13 mouse cellular contexts compared by ENCODE assay signal in the genomic region with DNA sequence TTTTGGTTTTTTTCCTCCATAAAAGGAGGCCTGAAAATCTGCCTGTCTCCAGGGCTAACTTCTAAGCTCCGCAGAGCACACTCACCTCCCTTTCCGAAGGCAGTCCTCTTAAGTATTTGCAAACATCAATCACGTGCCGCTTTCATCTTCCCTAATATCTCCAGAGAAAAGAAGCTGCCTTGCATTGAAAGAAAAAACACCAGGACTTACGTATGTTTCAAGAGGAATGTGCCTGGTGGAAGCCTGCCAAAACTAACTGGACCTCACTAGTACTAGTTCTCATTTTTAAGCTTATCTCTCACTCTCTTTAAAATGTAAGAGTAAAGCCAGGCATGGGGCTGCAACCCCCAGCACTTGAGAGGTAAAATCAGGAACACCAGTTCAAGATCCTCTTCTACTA. TPM values are rescaled to one million over a fixed set of nuclear protein-coding genes. Genes with fewer than 3 reads are reported as not detected.
A peak's percentile ranks its signal among the peaks of the same experiment; 100 is the strongest.
DNase-seq lines count a peak whose midpoint lies in the region; ATAC-seq and TF ChIP-seq lines count a peak whose summit lies in the region.
"Had no signal": no experiment of that assay in that cellular context is flagged by ENCODE, and none has a peak within 500 bp of the region (broad histone marks: within the 10 kb centered on the region; RNA-seq: fewer than 3 reads in every experiment).

No protein-coding gene starts in this region.

- peaks cover 2% of the 10 kb centered on the region; the same call in 1 of the 2 replicates for H3K9me3 ChIP-seq in heart, embryonic 14.5 days (ENCODE audit: control insufficient read depth, low read length)
- no peaks in the 10 kb centered on the region; the same call in 1 of the 2 replicates for H3K9me3 ChIP-seq in lung, embryonic 15.5 days
- no peaks in the 10 kb centered on the region for H3K9me3 ChIP-seq in heart, postnatal 0 days (replicated peaks; ENCODE audit: control insufficient read depth, low read length)
- H3K9me3 ChIP-seq in stomach, embryonic 15.5 days, result no peaks in the 10 kb centered on the region
- H3K9me3 ChIP-seq: limb, embryonic 12.5 days had no signal

- no peaks in the 10 kb centered on the region for H3K27me3 ChIP-seq in heart, embryonic 14.5 days (ENCODE audit: control insufficient read depth, insufficient read depth, low read length)
- H3K27me3 ChIP-seq in lung, embryonic 15.5 days, result no peaks in the 10 kb centered on the region
- no peaks in the 10 kb centered on the region for H3K27me3 ChIP-seq in heart, postnatal 0 days (ENCODE audit: control insufficient read depth, insufficient read depth, low read length)
- H3K27me3 ChIP-seq in stomach, embryonic 15.5 days (replicated peaks), result no peaks in the 10 kb centered on the region
- H3K27me3 ChIP-seq: limb, embryonic 12.5 days had no signal

- no peak overlapping the region for H3K4me2 ChIP-seq in heart, embryonic 14.5 days (ENCODE audit: low read length)
- H3K4me2 ChIP-seq in lung, embryonic 15.5 days, result no peak overlapping the region
- no peak overlapping the region for H3K4me2 ChIP-seq in heart, postnatal 0 days (ENCODE audit: low read depth, low read length)
- no peak overlapping the region for H3K4me2 ChIP-seq in stomach, embryonic 15.5 days
- H3K4me2 ChIP-seq: limb, embryonic 12.5 days; midbrain, embryonic 11.5 days had no signal

- no peak for TF ChIP-seq CTCF in heart, postnatal 0 days (IDR thresholded peaks at IDR 0.05; ENCODE audit: low read depth)

- no peak for DNase-seq in heart, postnatal 14 days
- DNase-seq in lung, adult 18-20 months, result no peak
- peak; percentile 36 for DNase-seq in heart, postnatal 0 days (ENCODE audit: low spot score)
- DNase-seq: cerebellum, adult 11 months; forebrain, postnatal 0 days; right cerebral cortex, postnatal 25 days had no signal

- TF ChIP-seq EP300 in heart, postnatal 0 days (IDR thresholded peaks at IDR 0.05; ENCODE audit: low read depth), result no peak

- H3K36me3 ChIP-seq in heart, embryonic 14.5 days (ENCODE audit: control insufficient read depth, insufficient read depth, low read length), result no peaks in the 10 kb centered on the region
- H3K36me3 ChIP-seq in lung, embryonic 15.5 days, result no peaks in the 10 kb centered on the region
- H3K36me3 ChIP-seq in heart, postnatal 0 days (replicated peaks; ENCODE audit: control insufficient read depth, insufficient read depth, low read length), result no peaks in the 10 kb centered on the region
- no peaks in the 10 kb centered on the region for H3K36me3 ChIP-seq in stomach, embryonic 15.5 days
- H3K36me3 ChIP-seq: hindbrain, embryonic 10.5 days; limb, embryonic 12.5 days had no signal

- intact Hi-C loops in heart, postnatal 14 days (cut with DNase I), result no loop called here

- no peak overlapping the region for H3K9ac ChIP-seq in heart, embryonic 14.5 days (ENCODE audit: low read length)
- no peak overlapping the region for H3K9ac ChIP-seq in lung, embryonic 15.5 days
- no peak overlapping the region for H3K9ac ChIP-seq in heart, postnatal 0 days (replicated peaks; ENCODE audit: low read depth, low read length)
- no peak overlapping the region for H3K9ac ChIP-seq in stomach, embryonic 15.5 days
- H3K9ac ChIP-seq: forebrain, postnatal 0 days; limb, embryonic 12.5 days had no signal

- no peak for ATAC-seq in heart, embryonic 14.5 days (ENCODE audit: insufficient number of reproducible peaks, insufficient read depth, low FRiP score, low read depth)
- peak; percentile 68 for ATAC-seq in lung, embryonic 15.5 days (ENCODE audit: borderline replicate concordance, extremely low read depth, low FRiP score, low TSS enrichment)
- no peak for ATAC-seq in heart, postnatal 0 days (ENCODE audit: insufficient read depth, low read depth)
- ATAC-seq in stomach, embryonic 15.5 days (ENCODE audit: insufficient read depth, low FRiP score, low read depth), result peak; percentile 63; the same call in 1 of the 2 replicates
- ATAC-seq in granulocyte monocyte progenitor cell, adult 5-6 weeks (replicated peaks; ENCODE audit: poor library complexity, severe bottlenecking), result no peak
- ATAC-seq: forebrain, postnatal 0 days had no signal

- peak overlapping the region; percentile 59 to 70 for H3K27ac ChIP-seq in heart, embryonic 14.5 days (replicated peaks in 1 of 2; ENCODE audit: control insufficient read depth in 1 of 2, insufficient read depth in 1 of 2, low read depth in 2 of 2, low read length in 2 of 2)
- peak overlapping the region; percentile 74 for H3K27ac ChIP-seq in lung, embryonic 15.5 days
- H3K27ac ChIP-seq in heart, postnatal 0 days (ENCODE audit: low read depth), result peak overlapping the region; percentile 44
- peak overlapping the region; percentile 60 for H3K27ac ChIP-seq in stomach, embryonic 15.5 days
- H3K27ac ChIP-seq: hindbrain, embryonic 10.5 days; limb, embryonic 12.5 days had no signal

- H3K4me3 ChIP-seq in heart, embryonic 14.5 days (ENCODE audit: control insufficient read depth in 1 of 2, insufficient read depth in 1 of 2, low read depth in 1 of 2, low read length in 2 of 2), result no peak overlapping the region
- H3K4me3 ChIP-seq in lung, embryonic 15.5 days, result no peak overlapping the region
- H3K4me3 ChIP-seq in heart, postnatal 0 days (ENCODE audit: low read depth, low read length), result no peak overlapping the region
- no peak overlapping the region for H3K4me3 ChIP-seq in stomach, embryonic 15.5 days (replicated peaks)
- H3K4me3 ChIP-seq: hindbrain, embryonic 10.5 days; limb, embryonic 12.5 days had no signal

- WGBS in heart, embryonic 14.5 days, result 17% methylated on average over 5 of the region's 5 CpGs
- 9% methylated on average over 5 of the region's 5 CpGs for WGBS in lung, embryonic 15.5 days
- WGBS in heart, postnatal 0 days, result 27% methylated on average over 5 of the region's 5 CpGs
- 16% methylated on average over 5 of the region's 5 CpGs for WGBS in stomach, embryonic 15.5 days

- H3K4me1 ChIP-seq in heart, embryonic 14.5 days (ENCODE audit: control insufficient read depth in 2 of 2, insufficient read depth in 2 of 2, low read length in 2 of 2), result peaks cover 4 to 15% of the 10 kb centered on the region in 2 experiments
- peaks cover 18% of the 10 kb centered on the region for H3K4me1 ChIP-seq in lung, embryonic 15.5 days
- H3K4me1 ChIP-seq in heart, postnatal 0 days (ENCODE audit: control insufficient read depth, insufficient read depth), result no peaks in the 10 kb centered on the region
- 0 out of 2 replicates have a peak, but pooled peaks cover 3% of the 10 kb centered on the region for H3K4me1 ChIP-seq in stomach, embryonic 15.5 days
- H3K4me1 ChIP-seq: hindbrain, embryonic 10.5 days had no signal

RNA-seq across cellular contexts. Expression of gene Akap12, which starts 59.4 kb away (rescaled TPM):
- polyA plus RNA-seq in heart, embryonic 14.5 days (2014; fragmentation: Nextera tagmentation; extraction: Ambion mirVana), result 28.3 and 34.7 TPM in 2 replicates
- 10 to 100 TPM; 33.5 to 33.6 TPM for total RNA-seq in heart, postnatal 14 days (2021)
- polyA plus RNA-seq in lung, embryonic 15.5 days (2015; fragmentation: Nextera tagmentation; extraction: Ambion mirVana), result 67.0 and 71.5 TPM in 2 replicates
- 26.1 and 29.1 TPM in 2 replicates for total RNA-seq in heart, postnatal 0 days (2014; rRNA removed; ENCODE audit: low replicate concordance)
- polyA plus RNA-seq in heart, postnatal 0 days (2015; fragmentation: Nextera tagmentation; extraction: Ambion mirVana), result 19.9 and 20.0 TPM in 2 replicates
- 59.6 and 62.9 TPM in 2 replicates for polyA plus RNA-seq in stomach, embryonic 15.5 days (2015; fragmentation: Nextera tagmentation; extraction: Ambion mirVana)
- total RNA-seq in granulocyte monocyte progenitor cell, adult 5-6 weeks (2014; fragmentation: Nextera tagmentation), result 0.43 TPM in 1 of 2 replicates, not detected in the other
- total RNA-seq in granulocyte monocyte progenitor cell, adult 5-6 weeks (2017), result 0.39 TPM in 1 of 2 replicates, not detected in the other

Comparison
In these comparisons a context has a peak if more than half of its experiments do, and no peak if none do; other contexts are left out.
1. ATAC-seq: peak in lung, embryonic 15.5 days (single experiment) and stomach, embryonic 15.5 days (single experiment); none in heart, embryonic 14.5 days (single experiment), heart, postnatal 0 days (single experiment) and granulocyte monocyte progenitor cell, adult 5-6 weeks (single experiment).
2. Peak in every context shown above with its lines, with median percentiles within 50 percentile points of each other: H3K27ac ChIP-seq.